27 mouse cellular contexts compared by ENCODE assay signal in genomic region chr1:184589277-184589676, GRCm38 (mm10).
DNase-seq lines count a peak whose midpoint lies in the region; ATAC-seq lines count a peak whose summit lies in the region.
"Had no signal": no experiment of that assay in that cellular context is flagged by ENCODE, and none has a peak within 500 bp of the region (broad histone marks: within the 10 kb centered on the region; RNA-seq: fewer than 3 reads in every experiment).

No protein-coding gene starts in this region.

- H3K36me3 ChIP-seq in lung, embryonic 16.5 days (ENCODE audit: control insufficient read depth, insufficient read depth, low read length) = no peaks in the 10 kb centered on the region
- H3K36me3 ChIP-seq: embryonic facial prominence, embryonic 10.5 days; embryonic facial prominence, embryonic 13.5 days; forebrain, embryonic 12.5 days; forebrain, embryonic 15.5 days; G1E had no signal

- no peaks in the 10 kb centered on the region for H3K27me3 ChIP-seq in lung, embryonic 16.5 days (ENCODE audit: control insufficient read depth, insufficient read depth, low read depth, low read length)
- H3K27me3 ChIP-seq: CH12.LX; forebrain, embryonic 12.5 days; forebrain, embryonic 15.5 days had no signal

- H3K4me3 ChIP-seq in lung, embryonic 16.5 days (ENCODE audit: low read length) = no peak overlapping the region
- H3K4me3 ChIP-seq: embryonic facial prominence, embryonic 10.5 days; embryonic facial prominence, embryonic 13.5 days; erythroblast, embryonic 14.5 days; forebrain, embryonic 12.5 days; forebrain, embryonic 15.5 days had no signal

- DNase-seq in heart, adult 11 months = peak; percentile 80
- DNase-seq in heart, postnatal 10 days = no peak
- no peak for DNase-seq in lung, postnatal 4 days
- DNase-seq in lung, postnatal 25 days (ENCODE audit: low spot score) = peak; percentile 23
- no peak for DNase-seq in lung, postnatal 14 days
- DNase-seq in MN1 (ENCODE audit: low spot score) = no peak
- DNase-seq: adrenal gland, adult 8-10 months; adrenal gland, postnatal 36 days; B cell, adult 2 months; cerebellum, adult 18-20 months; cerebellum, adult 9-10 months; cerebellum, postnatal 14 days; embryo, embryonic 11 days; gastrocnemius, postnatal 25 days; heart, postnatal 36 days had no signal

- intact Hi-C loops in heart, postnatal 10 days (cut with DNase I) = no loop called here

- H3K4me1 ChIP-seq in lung, embryonic 16.5 days (replicated peaks; ENCODE audit: control insufficient read depth, insufficient read depth, low read length) = peaks cover 8% of the 10 kb centered on the region
- H3K4me1 ChIP-seq: embryonic facial prominence, embryonic 10.5 days; forebrain, embryonic 12.5 days; forebrain, embryonic 15.5 days had no signal

- peak; percentile 39; the same call in 1 of the 2 replicates for ATAC-seq in lung, embryonic 16.5 days (ENCODE audit: low read depth)
- ATAC-seq: forebrain, embryonic 15.5 days; hindbrain, postnatal 0 days; inflammation-experienced regulatory T-cells, adult 6 months had no signal

- WGBS in lung, embryonic 16.5 days = 61% methylated on average over 4 of the region's 4 CpGs

- no peak overlapping the region for H3K27ac ChIP-seq in lung, embryonic 16.5 days (ENCODE audit: low read length)
- H3K27ac ChIP-seq: embryonic facial prominence, embryonic 10.5 days; embryonic facial prominence, embryonic 13.5 days; forebrain, embryonic 12.5 days; forebrain, embryonic 15.5 days; hindbrain, embryonic 14.5 days; hindbrain, postnatal 0 days had no signal

- H3K9ac ChIP-seq in lung, embryonic 16.5 days (ENCODE audit: low read length) = no peak overlapping the region
- H3K9ac ChIP-seq: embryonic facial prominence, embryonic 13.5 days; forebrain, embryonic 12.5 days; forebrain, embryonic 15.5 days; hindbrain, embryonic 14.5 days had no signal

- no peak overlapping the region for H3K4me2 ChIP-seq in lung, embryonic 16.5 days (ENCODE audit: low read depth, low read length)
- H3K4me2 ChIP-seq: embryonic facial prominence, embryonic 13.5 days; forebrain, embryonic 12.5 days; forebrain, embryonic 15.5 days; heart, embryonic 11.5 days; hindbrain, embryonic 14.5 days had no signal

- H3K9me3 ChIP-seq in lung, embryonic 16.5 days (ENCODE audit: control insufficient read depth, low read length) = no peaks in the 10 kb centered on the region
- H3K9me3 ChIP-seq: embryonic facial prominence, embryonic 10.5 days; embryonic facial prominence, embryonic 13.5 days; forebrain, embryonic 12.5 days; forebrain, embryonic 15.5 days; G1E had no signal

Comparison
In these comparisons a context has a peak if more than half of its experiments do, and no peak if none do; other contexts are left out.
1. DNase-seq: peak in heart, adult 11 months (single experiment) and lung, postnatal 25 days (single experiment); none in heart, postnatal 10 days (0 of 2), lung, postnatal 4 days (0 of 2), lung, postnatal 14 days (single experiment) and MN1 (single experiment).